Mouse (Mus musculus) lung, embryonic 14.5 days (tissue): ENCODE measurements around the gene Otud3. TPM values are rescaled to one million over a fixed set of nuclear protein-coding genes. Genes with fewer than 3 reads are reported as not detected.
A peak's percentile ranks its signal among the peaks of the same experiment; 100 is the strongest.

Source experiments
- ATAC-seq: fragments of 200-750 bp; cut with Nextera tagmentation; 2 replicates; pipeline ENCODE4 v1.8.0; 2017; ENCODE audit warnings: mild to moderate bottlenecking, moderate TSS enrichment, moderate library complexity; ENCODE audit not compliant: insufficient read depth
- DNase-seq: peaks from one replicate; pipeline ENCODE4 v3.0.0-alpha.2; 2015
- H3K27ac ChIP-seq: fragments of 300-500 bp; sonication (generic); 2 replicates; pipeline ENCODE4 v1.5.1; 2014; ENCODE audit warnings: low read depth, mild to moderate bottlenecking, moderate library complexity
- H3K27me3 ChIP-seq: fragments of 300-500 bp; sonication (generic); 2 replicates; pipeline ENCODE4 v1.6.1; 2014; ENCODE audit warnings: low read length, control low read depth; ENCODE audit not compliant: insufficient read depth
- H3K36me3 ChIP-seq: fragments of 300-500 bp; sonication (generic); 2 replicates; pipeline ENCODE4 v1.6.1; 2014; ENCODE audit warnings: control low read depth; ENCODE audit not compliant: insufficient read depth
- H3K4me1 ChIP-seq: fragments of 300-500 bp; sonication (generic); 2 replicates; pipeline ENCODE4 v1.6.1; 2014; ENCODE audit warnings: antibody characterized with exemption, control low read depth; ENCODE audit not compliant: insufficient read depth
- H3K4me2 ChIP-seq: fragments of 300-500 bp; sonication (generic); 2 replicates; pipeline ENCODE4 v1.6.1; 2014; ENCODE audit warnings: mild to moderate bottlenecking
- H3K4me3 ChIP-seq: fragments of 300-500 bp; sonication (generic); 2 replicates; pipeline ENCODE4 v1.5.1; 2014; ENCODE audit warnings: low read depth, low read length
- H3K9ac ChIP-seq: fragments of 300-500 bp; sonication (generic); 2 replicates; pipeline ENCODE4 v1.6.1; 2014
- H3K9me3 ChIP-seq: fragments of 300-500 bp; sonication (generic); 2 replicates; pipeline ENCODE4 v1.6.1; 2016; ENCODE audit warnings: low read depth, low read length, control low read depth
- CTCF ChIP-seq: IDR thresholded peaks from 2 replicates; pipeline ENCODE4 v1.5.1; 2016; ENCODE audit warnings: antibody characterized with exemption, low read depth
- WGBS: fragments of 180-500 bp; shearing (Covaris S2); extraction: QIAGEN DNeasy Blood & Tissue Kit; methylation state at CpG from one replicate; pipeline ENCODE4 v1.1.7; 2014; 5-methylcytosine and 5-hydroxymethylcytosine counted together
- polyA plus RNA-seq: library from polyadenylated mRNA; unstranded; fragments of >200 nt; fragmentation: Nextera tagmentation; extraction: Ambion mirVana; gene quantifications from 2 replicates; pipeline ENCODE4 v1.2.1, GENCODE M21; 2014

Otud3 gene
- polyA plus RNA-seq, 1 experiment from 2014 or later: 3.2 TPM

DNA sequence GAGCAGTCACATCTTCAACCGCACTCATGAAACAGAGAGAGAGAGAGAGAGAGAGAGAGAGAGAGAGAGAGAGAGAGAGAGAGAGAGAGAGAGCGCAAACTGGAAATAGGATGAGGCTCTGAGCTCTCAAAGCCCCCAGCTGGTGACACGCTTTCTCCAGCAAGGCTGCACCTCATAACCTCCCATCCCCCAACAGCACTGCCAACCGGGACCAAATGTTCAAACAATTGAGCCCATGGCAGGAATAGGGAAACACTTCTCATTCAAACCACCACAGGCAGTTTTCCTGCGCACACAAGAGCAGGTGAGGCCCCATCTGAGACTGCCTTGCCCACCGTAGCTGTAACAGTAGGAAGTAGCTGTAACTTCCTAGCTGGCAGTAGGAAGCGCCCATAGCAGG is 27.7 kb upstream of the Otud3 start:
- Histone ChIP-seq H3K4me1 (peaks cover 5% of the 10 kb centered on the region; the same call in 1 of the 2 replicates), H3K36me3 (no peaks in the 10 kb centered on the region), H3K27ac (peak overlapping the region; percentile 48; the same call in 1 of the 2 replicates), H3K4me2 (no peak overlapping the region), H3K4me3 (no peak overlapping the region), H3K9ac (no peak overlapping the region), H3K9me3 (no peaks in the 10 kb centered on the region), H3K27me3 (no peaks in the 10 kb centered on the region)
- DNase-seq: peak; percentile 29
- 25% methylated on average over 7 of the region's 7 CpGs for WGBS
- ATAC-seq: no peak
- no peak for TF ChIP-seq CTCF

DNA sequence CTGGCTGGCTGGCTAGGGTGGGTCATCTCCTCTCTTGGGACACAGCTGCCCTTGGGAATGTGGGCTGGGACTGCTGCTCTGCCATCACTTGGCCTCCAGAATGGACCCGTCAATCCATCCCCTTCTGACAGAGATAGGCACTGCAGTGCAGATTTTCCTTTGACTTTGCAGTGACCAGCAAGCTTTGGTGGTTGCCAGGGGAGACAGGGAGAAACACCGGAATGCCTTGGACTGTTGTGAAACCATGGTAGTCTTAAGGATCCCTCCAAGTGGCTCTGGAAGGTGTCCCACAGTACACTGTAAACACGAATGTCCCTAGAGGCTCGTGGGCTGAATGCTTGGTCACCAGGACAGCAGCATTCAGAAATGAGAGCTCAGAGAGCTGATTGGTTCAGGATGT is 25.7 kb upstream of the Otud3 start:
- DNase-seq: peak; percentile 33
- no peak overlapping the region for H3K4me2 ChIP-seq

DNA sequence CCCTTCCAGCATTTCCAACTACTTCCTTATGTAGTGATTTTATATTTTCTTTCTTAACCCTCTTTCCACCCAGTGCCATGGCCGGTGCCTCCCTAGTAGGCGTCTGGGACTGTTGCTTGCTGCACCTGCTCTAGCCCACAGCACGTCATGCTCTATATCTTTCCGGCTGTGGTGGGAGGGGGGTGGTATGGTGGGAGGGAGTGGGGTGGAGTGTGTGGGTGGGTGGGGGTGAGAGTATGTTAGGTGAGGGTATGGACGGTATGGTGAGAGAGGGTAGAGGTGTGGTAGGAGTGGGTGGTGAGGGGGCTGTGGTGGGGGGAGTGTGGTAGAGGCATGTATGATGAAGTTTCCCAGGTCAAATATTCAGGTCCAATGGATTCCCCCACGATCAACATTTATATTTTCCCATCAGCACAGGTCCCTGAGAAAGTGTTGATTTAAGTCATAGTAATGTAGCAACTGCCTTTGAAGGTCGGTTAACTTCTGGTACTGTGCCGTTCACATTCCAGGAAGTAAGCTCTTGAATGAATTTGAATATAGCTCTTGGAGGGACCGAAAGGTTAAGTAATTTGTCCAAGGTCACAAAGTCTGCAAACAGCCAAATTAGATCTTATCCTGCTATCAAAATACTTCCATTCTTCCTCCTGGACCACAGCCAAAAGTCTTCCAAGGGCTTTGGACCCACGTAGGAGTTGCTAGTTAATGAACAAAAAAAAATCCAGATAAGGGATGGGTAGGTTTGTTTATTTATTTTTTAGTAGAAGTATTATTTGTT is 24.9 kb upstream of the Otud3 start:
- ATAC-seq: 0 out of 2 replicates have a peak, but pooled peaks have one; percentile 35
- no peak overlapping the region for H3K27ac ChIP-seq

More for the DNA sequence above, 25.7 kb upstream of the Otud3 start:
- no peak overlapping the region for H3K9ac ChIP-seq
- no peaks in the 10 kb centered on the region for H3K36me3 ChIP-seq
- no peaks in the 10 kb centered on the region for H3K27me3 ChIP-seq
- H3K4me1 ChIP-seq: peaks cover 5% of the 10 kb centered on the region; the same call in 1 of the 2 replicates
- 46% methylated on average over 4 of the region's 4 CpGs for WGBS
- no peak for TF ChIP-seq CTCF
- ATAC-seq: 0 out of 2 replicates have a peak, but pooled peaks have one; percentile 50
- H3K27ac ChIP-seq: no peak overlapping the region
- no peaks in the 10 kb centered on the region for H3K9me3 ChIP-seq
- H3K4me3 ChIP-seq: no peak overlapping the region

DNA sequence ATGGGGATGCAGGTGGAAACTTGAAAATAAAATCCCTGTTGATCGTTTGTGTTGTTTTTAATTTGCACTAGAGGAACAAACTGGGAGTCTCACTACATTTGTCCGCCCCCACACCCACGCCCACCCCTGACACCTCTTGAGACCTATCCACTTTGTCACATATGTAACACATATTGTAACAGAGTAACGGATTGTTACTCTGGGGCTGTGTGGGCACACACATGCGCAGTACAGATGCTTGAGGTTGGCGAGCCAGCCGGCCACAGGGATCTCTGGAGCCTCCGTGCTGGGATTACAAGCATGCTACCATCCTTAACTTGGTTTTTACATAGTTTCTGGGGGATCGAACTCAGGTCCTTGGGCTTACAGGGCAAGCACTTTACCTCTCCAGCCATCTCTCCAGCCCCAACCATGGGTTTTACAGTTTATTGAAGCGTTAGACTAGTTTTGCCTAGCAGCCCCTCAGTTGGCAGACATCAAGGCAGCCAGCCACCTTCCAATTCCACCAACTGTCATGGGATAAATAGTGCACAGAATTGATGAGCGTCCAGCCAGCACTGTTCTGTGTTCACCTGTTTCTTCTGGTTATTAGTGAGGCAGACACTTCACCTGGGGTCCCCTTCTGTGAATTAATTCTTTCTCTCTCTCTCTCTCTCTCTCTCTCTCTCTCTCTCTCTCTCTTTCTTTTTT is 20.9 kb upstream of the Otud3 start:
- DNase-seq (no peak), ATAC-seq (no peak)
- Histone ChIP-seq H3K36me3 (no peaks in the 10 kb centered on the region), H3K4me2 (no peak overlapping the region), H3K4me3 (no peak overlapping the region), H3K27me3 (no peaks in the 10 kb centered on the region), H3K9me3 (no peaks in the 10 kb centered on the region), H3K4me1 (peaks cover 5% of the 10 kb centered on the region; the same call in 1 of the 2 replicates), H3K27ac (no peak overlapping the region), H3K9ac (no peak overlapping the region)
- 77% methylated on average over 11 of the region's 11 CpGs for WGBS
- no peak for TF ChIP-seq CTCF

More for the DNA sequence above, 24.9 kb upstream of the Otud3 start:
- no peak for TF ChIP-seq CTCF
- DNase-seq: peak; percentile 60
- WGBS: 44% methylated on average over 10 of the region's 10 CpGs
- Histone ChIP-seq H3K9me3 (no peaks in the 10 kb centered on the region), H3K36me3 (no peaks in the 10 kb centered on the region), H3K4me1 (peaks cover 5% of the 10 kb centered on the region; the same call in 1 of the 2 replicates), H3K4me3 (no peak overlapping the region), H3K9ac (no peak overlapping the region), H3K4me2 (peak overlapping the region; percentile 16; the same call in 1 of the 2 replicates), H3K27me3 (no peaks in the 10 kb centered on the region)

DNA sequence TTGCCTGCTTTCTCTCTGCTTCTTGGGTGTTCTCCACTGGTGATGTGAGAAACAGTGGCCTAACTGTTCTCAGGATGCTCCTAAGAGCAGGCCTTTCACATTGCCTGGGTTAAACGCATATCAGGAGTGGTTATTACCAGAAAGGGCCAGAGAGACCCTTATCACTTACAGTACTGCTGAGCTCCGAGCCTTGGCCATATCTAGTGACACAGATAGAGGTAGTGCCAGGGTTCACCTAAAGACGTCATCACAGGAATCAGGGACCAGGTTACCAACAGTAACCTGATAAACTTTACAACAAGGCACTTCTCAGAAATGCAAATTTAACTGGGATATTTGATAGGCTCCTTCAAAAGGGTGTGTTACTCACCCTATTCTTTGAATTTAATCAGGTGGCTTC is 20.1 kb upstream of the Otud3 start:
- H3K27ac ChIP-seq: no peak overlapping the region
- H3K9ac ChIP-seq: no peak overlapping the region
- no peak overlapping the region for H3K4me3 ChIP-seq
- ATAC-seq (no peak), DNase-seq (no peak)
- TF ChIP-seq CTCF: no peak
- H3K9me3 ChIP-seq: no peaks in the 10 kb centered on the region
- no peak overlapping the region for H3K4me2 ChIP-seq
- no peaks in the 10 kb centered on the region for H3K27me3 ChIP-seq
- peaks cover 5% of the 10 kb centered on the region; the same call in 1 of the 2 replicates for H3K4me1 ChIP-seq
- H3K36me3 ChIP-seq: no peaks in the 10 kb centered on the region
- WGBS: 49% methylated on average over 3 of the region's 3 CpGs

DNA sequence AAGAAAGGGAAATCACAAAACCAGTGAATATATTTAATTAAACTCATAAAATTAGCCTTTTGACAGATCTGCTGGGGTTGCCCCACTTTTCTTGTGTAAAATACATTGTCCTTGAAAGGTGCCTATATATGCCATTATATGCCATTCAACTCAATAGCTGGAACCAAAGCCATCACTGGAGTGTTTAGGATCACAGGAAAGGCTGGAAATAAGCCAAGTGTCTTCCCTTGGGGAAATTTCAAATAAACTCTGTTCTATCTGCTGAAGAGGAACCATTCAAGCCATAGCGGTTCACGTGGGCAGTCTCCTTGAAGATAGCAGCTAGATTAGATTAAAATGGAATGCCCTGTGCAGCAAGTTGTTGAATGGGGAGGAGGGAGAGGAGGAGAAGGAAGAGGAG is 11.8 kb upstream of the Otud3 start:
- Histone ChIP-seq H3K9ac (no peak overlapping the region), H3K4me1 (no peaks in the 10 kb centered on the region), H3K27ac (no peak overlapping the region), H3K9me3 (no peaks in the 10 kb centered on the region), H3K36me3 (no peaks in the 10 kb centered on the region), H3K4me2 (no peak overlapping the region), H3K27me3 (no peaks in the 10 kb centered on the region), H3K4me3 (no peak overlapping the region)
- no peak for TF ChIP-seq CTCF
- ATAC-seq: no peak
- peak; percentile 28 for DNase-seq
- 43% methylated on average over 2 of the region's 2 CpGs for WGBS

DNA sequence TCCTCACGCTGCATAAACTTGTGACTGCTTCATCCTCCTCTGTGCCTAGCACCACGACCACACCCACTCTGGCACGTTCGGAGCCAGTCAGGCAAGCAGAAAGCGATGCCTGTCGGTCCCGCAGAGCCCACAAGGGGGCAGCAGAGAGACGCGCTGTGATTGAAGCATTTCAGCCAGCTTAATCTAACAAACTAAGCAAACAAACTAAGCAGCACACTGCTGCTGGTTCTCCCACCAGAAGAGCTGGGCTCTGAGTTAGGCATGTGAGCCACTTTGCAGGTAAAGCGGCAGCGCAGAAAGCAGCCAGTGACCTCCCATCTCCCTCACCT is 8.3 kb upstream of the Otud3 start:
- ATAC-seq (peak; percentile 80), DNase-seq (peak; percentile 99)
- H3K9ac ChIP-seq: no peak overlapping the region
- no peak overlapping the region for H3K4me3 ChIP-seq
- no peaks in the 10 kb centered on the region for H3K9me3 ChIP-seq
- 2% methylated on average over 11 of the region's 11 CpGs for WGBS
- no peaks in the 10 kb centered on the region for H3K36me3 ChIP-seq
- H3K4me1 ChIP-seq: no peaks in the 10 kb centered on the region
- H3K4me2 ChIP-seq: peak overlapping the region; percentile 49
- H3K27me3 ChIP-seq: no peaks in the 10 kb centered on the region
- peak; percentile 100 for TF ChIP-seq CTCF
- H3K27ac ChIP-seq: no peak overlapping the region
